Mouse (Mus musculus) C2C12 (cell line): ENCODE data around the gene Fitm1.

ENCODE experiments used
- CTCF ChIP-seq: IDR thresholded peaks from one replicate; pipeline ENCODE4 v1.5.1; 2011; ENCODE audit not compliant: control insufficient read depth, insufficient read depth, insufficient read length
- MAX ChIP-seq: IDR thresholded peaks from one replicate; pipeline ENCODE4 v1.6.1; 2011; ENCODE audit warnings: mild to moderate bottlenecking, control low read depth
- MYOD1 ChIP-seq: IDR thresholded peaks from one replicate; pipeline ENCODE4 v1.6.1; 2011; ENCODE audit warnings: low read depth; ENCODE audit not compliant: control insufficient read depth, insufficient read length
- MYOG ChIP-seq: IDR thresholded peaks from one replicate; pipeline ENCODE4 v1.6.1; 2011; ENCODE audit not compliant: control insufficient read depth, insufficient read length; ENCODE audit errors: extremely low read depth
- USF1 ChIP-seq: IDR thresholded peaks from one replicate; pipeline ENCODE4 v1.6.1; 2011; ENCODE audit warnings: low read depth, mild to moderate bottlenecking, control low read depth, moderate library complexity

DNA sequence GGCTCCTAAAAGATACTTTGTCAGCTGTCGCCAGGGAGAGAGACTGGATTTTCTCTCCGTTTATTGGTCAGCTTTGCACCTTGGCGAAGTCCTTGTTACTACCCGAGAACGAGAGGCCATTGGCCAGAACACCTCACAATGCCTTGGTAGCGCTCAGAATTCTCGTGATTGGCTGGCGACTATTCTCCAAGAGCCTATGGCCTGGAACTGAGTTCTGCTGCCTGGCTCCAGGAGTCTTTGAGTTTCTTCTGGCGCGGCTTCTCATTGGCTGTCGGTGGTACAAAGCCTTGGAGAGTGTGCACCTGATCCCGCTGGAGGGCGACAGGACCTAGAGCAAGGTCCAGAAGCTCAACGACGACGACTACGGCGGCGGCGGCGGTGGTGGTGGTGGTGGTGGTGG, 42.4 kb downstream of the Fitm1 start, which contains the start of gene Rec8:
- TF ChIP-seq CTCF (no peak), MYOG (no peak), MAX (no peak), USF1 (no peak), MYOD1 (no peak)
